Mouse (Mus musculus): ENCODE results near the gene Pigr.

DNA sequence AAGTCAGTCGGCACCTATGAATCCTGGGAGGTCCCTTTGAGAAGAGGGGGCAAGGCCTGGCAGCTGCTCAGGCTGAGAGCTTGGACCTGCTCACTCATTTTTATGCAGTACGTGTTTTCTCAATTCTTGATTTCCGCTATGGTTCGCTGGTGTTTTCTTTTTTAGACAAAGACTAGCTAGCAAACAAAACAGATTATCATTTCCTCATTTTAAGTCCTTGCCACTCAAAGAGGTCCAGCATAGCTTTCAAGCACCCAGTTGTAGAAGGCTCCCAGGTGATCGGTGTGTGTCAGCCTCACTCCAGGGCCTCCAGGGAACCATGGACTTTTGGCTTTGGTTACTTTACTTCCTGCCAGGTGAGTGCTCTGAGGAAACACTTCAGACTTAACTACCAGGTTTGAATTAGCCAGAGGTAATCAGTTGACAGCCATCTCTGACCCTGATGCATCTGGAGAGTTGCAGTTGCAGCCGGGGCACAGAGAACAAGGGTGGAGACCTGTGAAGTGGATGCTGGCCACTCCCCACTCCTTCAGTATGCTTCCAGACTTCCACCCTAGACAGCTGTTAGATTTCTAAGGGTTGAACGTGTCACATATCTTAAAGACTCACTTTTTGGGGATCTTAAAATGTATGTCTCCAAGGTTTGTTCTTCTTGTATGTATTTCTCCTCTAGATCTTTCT lies 39.2 kb downstream of the Pigr start, which contains the start of gene Fcmr:
- TF ChIP-seq CTCF (IDR thresholded peaks at IDR 0.05) (no peak), POLR2A (IDR thresholded peaks at IDR 0.05; ENCODE audit: insufficient read depth, low read depth, low read length) (no peak), EP300 (IDR thresholded peaks at IDR 0.05; ENCODE audit: insufficient read depth, low read depth, low read length) (no peak)
